9 mouse cellular contexts compared by ENCODE assay signal in the genomic region with DNA sequence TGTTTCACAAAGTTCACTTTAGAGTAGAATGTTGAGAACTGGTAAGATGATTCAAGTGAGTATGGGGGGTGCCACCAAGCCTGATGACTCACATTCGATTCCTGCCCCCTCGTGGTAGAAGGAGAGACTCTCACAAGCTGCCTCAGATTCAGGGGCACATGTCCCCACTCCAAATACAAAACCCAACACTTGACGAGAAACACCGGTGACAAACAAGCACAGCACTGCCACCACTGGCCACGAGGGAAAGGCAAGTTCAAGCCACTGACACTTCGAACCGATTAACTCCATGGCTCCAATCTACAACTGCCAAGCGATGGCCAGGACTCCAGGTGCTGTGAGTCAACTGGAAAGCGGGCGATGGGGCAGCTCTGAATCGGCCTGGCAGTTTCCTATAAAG. TPM values are rescaled to one million over a fixed set of nuclear protein-coding genes. Genes with fewer than 3 reads are reported as not detected.
A peak's percentile ranks its signal among the peaks of the same experiment; 100 is the strongest.
DNase-seq lines count a peak whose midpoint lies in the region; ATAC-seq and TF ChIP-seq lines count a peak whose summit lies in the region.
"Had no signal": no experiment of that assay in that cellular context is flagged by ENCODE, and none has a peak within 500 bp of the region (broad histone marks: within the 10 kb centered on the region; RNA-seq: fewer than 3 reads in every experiment).

No protein-coding gene starts in this region.

- no peak overlapping the region for H3K4me2 ChIP-seq in midbrain, embryonic 16.5 days (ENCODE audit: low read length)

- no peak for ATAC-seq in midbrain, embryonic 16.5 days

- H3K27ac ChIP-seq in layer of hippocampus, adult 2 months: no peak overlapping the region
- peak overlapping the region; percentile 28 for H3K27ac ChIP-seq in brown adipose tissue, adult 24 weeks (replicated peaks; ENCODE audit: low read depth, low read length)
- peak overlapping the region; percentile 33; the same call in 1 of the 2 replicates for H3K27ac ChIP-seq in midbrain, embryonic 16.5 days (ENCODE audit: low read length)

- DNase-seq in layer of hippocampus, adult 2 months (ENCODE audit: low spot score in 2 of 2): no peak
- DNase-seq in layer of hippocampus, adult 9-10 months (ENCODE audit: low spot score): no peak
- DNase-seq in kidney, adult 9 months: peak; percentile 50
- no peak for DNase-seq in frontal cortex, postnatal 25 days (ENCODE audit: low spot score in 2 of 2)
- DNase-seq in spleen, postnatal 14 days (ENCODE audit: low spot score in 2 of 2): no peak

- 81% methylated on average over 11 of the region's 11 CpGs for WGBS in midbrain, embryonic 16.5 days

- peaks cover 37% of the 10 kb centered on the region for H3K4me1 ChIP-seq in brown adipose tissue, adult 24 weeks (ENCODE audit: control insufficient read depth, insufficient read depth, insufficient read length, low read length)
- peaks cover 26% of the 10 kb centered on the region for H3K4me1 ChIP-seq in midbrain, embryonic 16.5 days (ENCODE audit: control insufficient read depth, insufficient read depth, low read length)

- peak; percentile 66 for TF ChIP-seq CTCF in layer of hippocampus, adult 2 months (conservative IDR thresholded peaks at IDR 0.05)

- H3K4me3 ChIP-seq in layer of hippocampus, adult 2 months: no peak overlapping the region
- no peak overlapping the region for H3K4me3 ChIP-seq in brown adipose tissue, adult 24 weeks (ENCODE audit: insufficient read depth, low read depth, low read length)
- H3K4me3 ChIP-seq in midbrain, embryonic 16.5 days (ENCODE audit: low read depth, low read length): no peak overlapping the region

- H3K9me3 ChIP-seq in midbrain, embryonic 16.5 days (replicated peaks; ENCODE audit: control insufficient read depth, low read length, poor library complexity, severe bottlenecking): no peaks in the 10 kb centered on the region

- H3K27me3 ChIP-seq in midbrain, embryonic 16.5 days (ENCODE audit: control insufficient read depth, insufficient read depth, low read depth, low read length): no peaks in the 10 kb centered on the region

- no peak overlapping the region for H3K9ac ChIP-seq in midbrain, embryonic 16.5 days (ENCODE audit: low read depth, low read length)

- H3K36me3 ChIP-seq in midbrain, embryonic 16.5 days (ENCODE audit: control insufficient read depth, insufficient read depth, low read length): no peaks in the 10 kb centered on the region

RNA-seq across cellular contexts. Expression of a gene that starts 21.8 kb away (rescaled TPM):
- 10 to 100 TPM; 59.9 to 62.3 TPM for total RNA-seq in layer of hippocampus, adult 2 months (2021)
- 21.5 and 32.4 TPM in 2 replicates for polyA plus RNA-seq in brown adipose tissue, adult 24 weeks (2012; ENCODE audit: insufficient read depth, insufficient read length, missing spikeins)
- 2.7 TPM in 2 replicates for polyA plus RNA-seq in midbrain, embryonic 16.5 days (2015; fragmentation: Nextera tagmentation; extraction: Ambion mirVana)

RNA-seq across cellular contexts. Expression of a gene that starts 34.6 kb away (rescaled TPM):
- 10 to 100 TPM; 12.2 to 15.1 TPM for total RNA-seq in layer of hippocampus, adult 2 months (2021)
- polyA plus RNA-seq in brown adipose tissue, adult 24 weeks (2012; ENCODE audit: insufficient read depth, insufficient read length, missing spikeins): 12.1 and 15.1 TPM in 2 replicates
- 33.7 and 37.0 TPM in 2 replicates for polyA plus RNA-seq in midbrain, embryonic 16.5 days (2015; fragmentation: Nextera tagmentation; extraction: Ambion mirVana)

RNA-seq across cellular contexts. Expression of a gene that starts 51.7 kb away (rescaled TPM):
- not detected for total RNA-seq in layer of hippocampus, adult 2 months (2021)
- not detected in 2 replicates for polyA plus RNA-seq in brown adipose tissue, adult 24 weeks (2012; ENCODE audit: insufficient read depth, insufficient read length, missing spikeins)
- not detected in 2 replicates for polyA plus RNA-seq in midbrain, embryonic 16.5 days (2015; fragmentation: Nextera tagmentation; extraction: Ambion mirVana)
- total RNA-seq: heart, adult 18-20 months had no signal
- polyA plus RNA-seq: brain, embryonic 14.5 days had no signal

RNA-seq across cellular contexts. Expression of a gene that starts 52.4 kb away (rescaled TPM):
- total RNA-seq in layer of hippocampus, adult 2 months (2021): not detected
- polyA plus RNA-seq in brown adipose tissue, adult 24 weeks (2012; ENCODE audit: insufficient read depth, insufficient read length, missing spikeins): not detected in 2 replicates
- not detected in 2 replicates for polyA plus RNA-seq in midbrain, embryonic 16.5 days (2015; fragmentation: Nextera tagmentation; extraction: Ambion mirVana)
- total RNA-seq: heart, adult 18-20 months had no signal
- polyA plus RNA-seq: brain, embryonic 14.5 days had no signal
